Mouse (Mus musculus): ENCODE results near the gene Fam131c. TPM values are rescaled to one million over a fixed set of nuclear protein-coding genes. Genes with fewer than 3 reads are reported as not detected.

Fam131c gene
- polyA plus RNA-seq, 1 experiment from 2014 or later = 1.0 TPM

- Histone ChIP-seq H3K4me3 (ENCODE audit: low read depth, low read length) (no peak overlapping the region), H3K27me3 (ENCODE audit: control insufficient read depth, insufficient read depth, low read length) (no peaks in the 10 kb centered on the region), H3K36me3 (ENCODE audit: control insufficient read depth, insufficient read depth, low read length) (no peaks in the 10 kb centered on the region), H3K4me2 (no peak overlapping the region), H3K9me3 (replicated peaks; ENCODE audit: control insufficient read depth, low read length) (no peaks in the 10 kb centered on the region), H3K4me1 (ENCODE audit: control insufficient read depth, insufficient read depth, low read length) (peaks cover 10% of the 10 kb centered on the region), H3K9ac (ENCODE audit: low read depth, low read length) (no peak overlapping the region), H3K27ac (ENCODE audit: low read depth, low read length) (no peak overlapping the region)
- ATAC-seq (replicated peaks; ENCODE audit: insufficient number of reproducible peaks, low FRiP score, low TSS enrichment) = no peak
- WGBS (ENCODE audit: insufficient replicate concordance) = 68% methylated on average over 6 of the region's 6 CpGs
Observed at GRCm38 (mm10) chr4:141429381-141429780, 61.4 kb downstream of the Fam131c start.

GRCm38 (mm10) chr4:141429847-141430246, 61.8 kb downstream of the Fam131c start:
- Histone ChIP-seq H3K27ac (ENCODE audit: low read depth, low read length) (no peak overlapping the region), H3K9me3 (replicated peaks; ENCODE audit: control insufficient read depth, low read length) (no peaks in the 10 kb centered on the region), H3K4me1 (ENCODE audit: control insufficient read depth, insufficient read depth, low read length) (peaks cover 9% of the 10 kb centered on the region), H3K4me3 (ENCODE audit: low read depth, low read length) (no peak overlapping the region), H3K36me3 (ENCODE audit: control insufficient read depth, insufficient read depth, low read length) (no peaks in the 10 kb centered on the region), H3K4me2 (no peak overlapping the region), H3K9ac (ENCODE audit: low read depth, low read length) (no peak overlapping the region), H3K27me3 (ENCODE audit: control insufficient read depth, insufficient read depth, low read length) (no peaks in the 10 kb centered on the region)
- 41% methylated on average over 9 of the region's 9 CpGs for WGBS (ENCODE audit: insufficient replicate concordance)
- no peak for ATAC-seq (replicated peaks; ENCODE audit: insufficient number of reproducible peaks, low FRiP score, low TSS enrichment)

GRCm38 (mm10) chr4:141430997-141431396, 63.0 kb downstream of the Fam131c start:
- Histone ChIP-seq H3K9ac (ENCODE audit: low read depth, low read length) (no peak overlapping the region), H3K4me2 (no peak overlapping the region), H3K36me3 (ENCODE audit: control insufficient read depth, insufficient read depth, low read length) (no peaks in the 10 kb centered on the region), H3K27me3 (ENCODE audit: control insufficient read depth, insufficient read depth, low read length) (no peaks in the 10 kb centered on the region), H3K4me1 (ENCODE audit: control insufficient read depth, insufficient read depth, low read length) (peaks cover 6% of the 10 kb centered on the region; the same call in 1 of the 2 replicates), H3K9me3 (replicated peaks; ENCODE audit: control insufficient read depth, low read length) (no peaks in the 10 kb centered on the region), H3K4me3 (ENCODE audit: low read depth, low read length) (no peak overlapping the region), H3K27ac (ENCODE audit: low read depth, low read length) (no peak overlapping the region)
- 38% methylated on average over 9 of the region's 9 CpGs for WGBS (ENCODE audit: insufficient replicate concordance)
- ATAC-seq (replicated peaks; ENCODE audit: insufficient number of reproducible peaks, low FRiP score, low TSS enrichment) = no peak

GRCm38 (mm10) chr4:141432666-141433065, 64.6 kb downstream of the Fam131c start:
- H3K4me1 ChIP-seq (ENCODE audit: control insufficient read depth, insufficient read depth, low read length) = no peaks in the 10 kb centered on the region
- no peak overlapping the region for H3K9ac ChIP-seq (ENCODE audit: low read depth, low read length)
- no peak overlapping the region for H3K4me2 ChIP-seq
- no peaks in the 10 kb centered on the region for H3K27me3 ChIP-seq (ENCODE audit: control insufficient read depth, insufficient read depth, low read length)
- no peak overlapping the region for H3K27ac ChIP-seq (ENCODE audit: low read depth, low read length)
- H3K36me3 ChIP-seq (ENCODE audit: control insufficient read depth, insufficient read depth, low read length) = no peaks in the 10 kb centered on the region
- 65% methylated on average over 14 of the region's 14 CpGs for WGBS (ENCODE audit: insufficient replicate concordance)
- H3K4me3 ChIP-seq (ENCODE audit: low read depth, low read length) = no peak overlapping the region
- no peaks in the 10 kb centered on the region for H3K9me3 ChIP-seq (replicated peaks; ENCODE audit: control insufficient read depth, low read length)
- ATAC-seq (replicated peaks; ENCODE audit: insufficient number of reproducible peaks, low FRiP score, low TSS enrichment) = no peak

DNA sequence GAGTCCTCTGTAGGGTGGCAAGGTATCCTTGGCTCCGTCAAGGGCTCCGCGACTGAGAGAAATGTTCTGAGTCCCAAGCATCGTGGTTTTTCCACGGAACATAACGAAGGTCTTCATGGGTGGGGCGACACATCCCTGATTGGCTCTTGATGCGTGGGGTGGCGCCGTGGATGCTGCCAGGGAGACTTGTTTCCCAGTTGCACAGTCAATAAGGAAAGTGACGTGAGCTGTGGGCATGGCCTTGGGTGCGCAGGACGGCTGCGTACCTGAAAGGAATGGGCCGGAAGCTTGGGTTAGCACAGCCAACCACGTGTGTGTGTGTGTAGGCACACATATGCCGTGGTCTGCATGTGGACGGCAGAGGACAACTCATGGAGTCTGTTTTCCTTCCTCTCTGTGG, 65.2 kb downstream of the Fam131c start:
- no peak overlapping the region for H3K4me3 ChIP-seq (ENCODE audit: low read depth, low read length)
- H3K4me2 ChIP-seq = no peak overlapping the region
- ATAC-seq (replicated peaks; ENCODE audit: insufficient number of reproducible peaks, low FRiP score, low TSS enrichment) = no peak
- no peaks in the 10 kb centered on the region for H3K4me1 ChIP-seq (ENCODE audit: control insufficient read depth, insufficient read depth, low read length)
- no peaks in the 10 kb centered on the region for H3K9me3 ChIP-seq (replicated peaks; ENCODE audit: control insufficient read depth, low read length)
- no peaks in the 10 kb centered on the region for H3K36me3 ChIP-seq (ENCODE audit: control insufficient read depth, insufficient read depth, low read length)
- 80% methylated on average over 18 of the region's 18 CpGs for WGBS (ENCODE audit: insufficient replicate concordance)
- H3K9ac ChIP-seq (ENCODE audit: low read depth, low read length) = no peak overlapping the region
- H3K27me3 ChIP-seq (ENCODE audit: control insufficient read depth, insufficient read depth, low read length) = no peaks in the 10 kb centered on the region
- H3K27ac ChIP-seq (ENCODE audit: low read depth, low read length) = no peak overlapping the region

Small RNA genes within 50 kb of the gene (microRNA-seq; reads per million reads assigned to microRNA genes)
- not detected for gene Gm25690 (ENCODE audit: borderline number of aligned reads)

Other genes with a start within 250 kb of the Fam131c start
- gene Szrd1, start 228.4 kb upstream of the Fam131c start, polyA plus RNA-seq (2014; fragmentation: Nextera tagmentation; extraction: Ambion mirVana) = 23.6 and 25.7 TPM in 2 replicates
- gene Fbxo42, start 220.3 kb upstream of the Fam131c start, polyA plus RNA-seq (2014; fragmentation: Nextera tagmentation; extraction: Ambion mirVana) = 18.5 and 19.3 TPM in 2 replicates
- 2.0 and 2.4 TPM in 2 replicates for gene Rsg1, start 154.3 kb upstream of the Fam131c start, polyA plus RNA-seq (2014; fragmentation: Nextera tagmentation; extraction: Ambion mirVana)
- gene Arhgef19, start 128.7 kb upstream of the Fam131c start, polyA plus RNA-seq (2014; fragmentation: Nextera tagmentation; extraction: Ambion mirVana) = 1.2 and 1.3 TPM in 2 replicates
- gene Epha2, start 67.0 kb upstream of the Fam131c start, polyA plus RNA-seq (2014; fragmentation: Nextera tagmentation; extraction: Ambion mirVana) = 3.1 and 3.6 TPM in 2 replicates
- gene Clcnka, start 30.5 kb downstream of the Fam131c start, polyA plus RNA-seq (2014; fragmentation: Nextera tagmentation; extraction: Ambion mirVana) = 0.14 and 0.42 TPM in 2 replicates
- gene Clcnkb, start 47.8 kb downstream of the Fam131c start, polyA plus RNA-seq (2014; fragmentation: Nextera tagmentation; extraction: Ambion mirVana) = 0.90 and 1.0 TPM in 2 replicates
- gene Hspb7, start 52.6 kb downstream of the Fam131c start, polyA plus RNA-seq (2014; fragmentation: Nextera tagmentation; extraction: Ambion mirVana) = 155 and 275 TPM in 2 replicates
- not detected in 2 replicates for gene Srarp, start 67.9 kb downstream of the Fam131c start, polyA plus RNA-seq (2014; fragmentation: Nextera tagmentation; extraction: Ambion mirVana)
- 19.1 and 21.3 TPM in 2 replicates for gene Zbtb17, start 76.4 kb downstream of the Fam131c start, polyA plus RNA-seq (2014; fragmentation: Nextera tagmentation; extraction: Ambion mirVana)
- 7.5 TPM in 2 replicates for gene Spen, start 170.4 kb downstream of the Fam131c start, polyA plus RNA-seq (2014; fragmentation: Nextera tagmentation; extraction: Ambion mirVana)
- gene Fblim1, start 237.9 kb downstream of the Fam131c start, polyA plus RNA-seq (2014; fragmentation: Nextera tagmentation; extraction: Ambion mirVana) = 53.9 and 64.0 TPM in 2 replicates